Mouse (Mus musculus) olfactory bulb, adult 2 months (tissue): ENCODE results near the gene Wnk4. TPM values are rescaled to one million over a fixed set of nuclear protein-coding genes. Genes with fewer than 3 reads are reported as not detected.

Source experiments
- H3K27ac ChIP-seq: fragments of 200-500 bp; 2 replicates; pipeline ENCODE4 v1.5.1; 2012; ENCODE audit warnings: low read depth, low read length; ENCODE audit not compliant: insufficient read depth
- H3K4me1 ChIP-seq: fragments of 200-500 bp; 2 replicates; pipeline ENCODE4 v1.6.1; 2012; ENCODE audit warnings: low read length; ENCODE audit not compliant: control insufficient read depth, insufficient read depth
- H3K4me3 ChIP-seq: fragments of 200-500 bp; 2 replicates; pipeline ENCODE4 v1.5.1; 2012; ENCODE audit warnings: mild to moderate bottlenecking, low read depth, low read length, moderate library complexity; ENCODE audit not compliant: insufficient read depth
- CTCF ChIP-seq: fragments of 200-500 bp; IDR thresholded peaks from 2 replicates; pipeline ENCODE4 v1.5.1; 2012; ENCODE audit warnings: low read depth, mild to moderate bottlenecking, low read length, moderate library complexity; ENCODE audit not compliant: insufficient read depth
- POLR2A ChIP-seq: fragments of 200-500 bp; IDR thresholded peaks from 2 replicates; pipeline ENCODE4 v1.6.1; 2012; ENCODE audit warnings: mild to moderate bottlenecking, low read depth, low read length, moderate library complexity; ENCODE audit not compliant: insufficient read depth
- WGBS: fragments of 180-500 bp; shearing (Covaris S2); methylation state at CpG from one replicate; pipeline ENCODE4 v1.1.7; 2018; 5-methylcytosine and 5-hydroxymethylcytosine counted together
- polyA plus RNA-seq: library from polyadenylated mRNA; stranded (reverse); fragments of >200 nt; gene quantifications from 2 replicates; pipeline ENCODE4 v1.2.4, GENCODE M21; 2012; ENCODE audit warnings: low replicate concordance; ENCODE audit not compliant: missing spikeins, insufficient read depth, insufficient read length

Gene Wnk4
- polyA plus RNA-seq, 1 experiment, result not detected

DNA sequence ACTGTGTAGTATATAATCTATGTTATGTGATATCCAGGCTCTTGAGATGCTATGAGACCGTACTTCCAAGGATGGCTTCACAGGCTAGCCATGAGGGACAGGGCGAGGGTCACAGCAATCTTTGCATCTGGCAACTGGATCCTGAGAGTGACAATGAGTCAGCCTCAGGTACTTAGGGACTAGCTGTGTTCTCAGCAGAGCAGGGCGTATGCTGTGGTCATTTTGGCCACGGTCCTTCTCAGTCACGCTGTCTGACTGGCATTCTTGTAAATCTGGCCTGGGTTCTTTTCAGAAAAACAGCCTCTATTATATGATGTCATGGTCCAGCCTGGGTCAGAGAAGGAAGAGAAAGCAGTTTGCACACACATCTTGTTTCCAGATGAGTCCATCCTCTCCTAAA is 23.6 kb upstream of the Wnk4 start:
- Histone ChIP-seq H3K4me1 (peaks cover 10% of the 10 kb centered on the region), H3K4me3 (no peak overlapping the region), H3K27ac (no peak overlapping the region)
- TF ChIP-seq POLR2A (no peak), CTCF (no peak)
- 92% methylated on average over 5 of the region's 5 CpGs for WGBS

DNA sequence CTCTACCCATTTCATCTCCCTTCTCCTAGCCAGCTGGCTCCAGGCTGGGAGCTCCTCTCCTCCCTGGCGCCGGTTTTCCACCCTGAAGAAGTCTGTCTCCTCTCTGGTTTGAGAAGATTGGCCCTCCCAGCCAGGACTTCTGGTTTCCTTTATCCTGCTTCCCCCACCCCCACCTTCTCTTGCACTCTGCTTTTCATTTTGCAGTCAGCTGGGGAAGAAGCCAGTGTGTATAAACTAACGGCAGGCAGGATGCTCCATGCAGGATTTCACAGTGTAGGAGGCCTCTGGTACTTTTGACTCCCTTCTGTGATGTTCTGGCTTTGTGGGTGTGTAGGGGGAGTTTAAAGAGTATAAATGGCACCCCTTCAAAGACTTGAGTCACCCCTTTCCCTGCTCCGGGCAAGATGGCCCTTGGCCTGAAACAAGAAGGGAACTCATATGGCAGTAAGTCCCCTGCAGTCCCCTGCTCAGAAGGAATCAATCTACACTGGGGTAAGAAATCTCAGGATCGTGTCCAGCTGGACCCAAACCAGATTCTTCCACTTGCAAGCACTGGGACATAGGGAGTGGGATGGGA is 22.2 kb upstream of the Wnk4 start:
- Histone ChIP-seq H3K4me1 (peaks cover 6% of the 10 kb centered on the region), H3K27ac (0 out of 2 replicates have a peak overlapping the region, but pooled peaks have one; percentile 29), H3K4me3 (no peak overlapping the region)
- TF ChIP-seq CTCF, result no peak
- no peak for TF ChIP-seq POLR2A
- WGBS, result 29% methylated on average over 5 of the region's 5 CpGs

DNA sequence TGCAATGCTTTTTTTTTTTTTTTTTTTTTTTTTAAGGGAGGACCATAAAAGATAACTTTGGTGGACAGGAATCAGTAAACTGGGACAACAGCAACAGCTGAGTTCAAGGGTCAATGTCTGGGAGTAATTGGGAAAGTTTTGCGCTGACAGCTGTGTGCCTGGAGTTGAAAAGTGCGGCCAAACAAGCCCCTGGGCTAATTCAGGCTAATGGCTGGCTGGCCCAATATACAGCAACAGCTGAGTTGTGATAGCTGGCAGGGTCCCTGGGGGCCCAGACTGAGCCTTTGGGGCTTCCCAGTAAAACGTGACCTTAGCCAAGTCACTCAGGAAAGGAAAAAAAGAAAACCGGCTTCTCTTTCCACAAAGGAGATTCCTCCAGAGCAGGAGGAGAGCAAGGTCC is 15.3 kb upstream of the Wnk4 start:
- H3K4me3 ChIP-seq, result no peak overlapping the region
- 68% methylated on average over 4 of the region's 4 CpGs for WGBS
- no peak overlapping the region for H3K27ac ChIP-seq
- no peak for TF ChIP-seq CTCF
- no peak for TF ChIP-seq POLR2A
- H3K4me1 ChIP-seq, result peaks cover 8% of the 10 kb centered on the region

- H3K27ac ChIP-seq, result peak within 1 kb of the TSS; percentile 35; the same call in 1 of the 2 replicates
- WGBS, result under 1% methylated on average over 60 of the region's 63 CpGs
- H3K4me3 ChIP-seq, result peak within 1 kb of the TSS; percentile 62
- peaks cover 8% of the 10 kb centered on the region for H3K4me1 ChIP-seq
- TF ChIP-seq POLR2A, result no peak
- TF ChIP-seq CTCF, result no peak
Observed at GRCm38 (mm10) chr11:101245855-101246701, 14.3 kb upstream of the Wnk4 start, which contains the start of gene Ramp2. Gene Ramp2, plus strand, starts transcription at chr11:101246028.

DNA sequence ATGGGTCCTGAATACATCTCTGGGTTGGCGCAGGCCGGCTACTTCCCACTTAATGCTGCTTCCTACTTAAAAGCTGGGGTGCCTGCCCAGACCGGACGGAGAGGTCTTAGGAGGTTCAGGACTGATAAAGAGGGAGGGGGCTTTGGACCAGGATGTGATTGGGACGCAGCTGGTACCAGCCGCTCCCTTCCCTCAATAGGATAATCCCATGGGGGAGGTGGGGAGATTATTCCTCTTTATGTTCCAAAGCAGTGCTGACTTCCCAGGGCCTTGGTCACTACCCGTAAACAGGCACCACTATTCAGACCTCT is 13.7 kb upstream of the Wnk4 start:
- Histone ChIP-seq H3K27ac (0 out of 2 replicates have a peak overlapping the region, but pooled peaks have one; percentile 19), H3K4me3 (peak overlapping the region; percentile 62), H3K4me1 (peaks cover 8% of the 10 kb centered on the region)
- no peak for TF ChIP-seq CTCF
- no peak for TF ChIP-seq POLR2A
- 22% methylated on average over 7 of the region's 7 CpGs for WGBS

GRCm38 (mm10) chr11:101247521-101248030 is 12.8 kb upstream of the Wnk4 start:
- WGBS, result 91% methylated on average over 6 of the region's 6 CpGs
- no peak overlapping the region for H3K4me3 ChIP-seq
- H3K27ac ChIP-seq, result no peak overlapping the region
- H3K4me1 ChIP-seq, result peaks cover 8% of the 10 kb centered on the region
- TF ChIP-seq POLR2A (no peak), CTCF (no peak)

- TF ChIP-seq CTCF, result 0 out of 2 replicates have a peak, but pooled peaks have one; percentile 10
- no peak for TF ChIP-seq POLR2A
- 34% methylated on average over 14 of the region's 14 CpGs for WGBS
- H3K4me1 ChIP-seq, result peaks cover 8% of the 10 kb centered on the region
- H3K27ac ChIP-seq, result no peak overlapping the region
- H3K4me3 ChIP-seq, result no peak overlapping the region
Observed at GRCm38 (mm10) chr11:101248258-101248994, 11.9 kb upstream of the Wnk4 start.

- H3K4me1 ChIP-seq, result peaks cover 5% of the 10 kb centered on the region
- TF ChIP-seq POLR2A (no peak), CTCF (no peak)
- no peak overlapping the region for H3K27ac ChIP-seq
- WGBS, result 72% methylated on average over 2 of the region's 2 CpGs
- H3K4me3 ChIP-seq, result no peak overlapping the region
Observed at GRCm38 (mm10) chr11:101251031-101251430, 9.3 kb upstream of the Wnk4 start.
